Mouse (Mus musculus) monocyte, adult 2 months (primary cell): Measurements from ENCODE around the gene Stx4a.
"Not testable (repeated sequence)": the region's sequence is repeated elsewhere in the genome, so short reads cannot be mapped to it uniquely, and the experiment has no call there.

Experiments
- DNase-seq, 2 experiments: peaks; one replicate each; pipeline ENCODE4 v3.0.0; 2022; ENCODE audit warnings: low spot score in 2 of 2, low read depth in 1 of 2

The Stx4a gene

DNA sequence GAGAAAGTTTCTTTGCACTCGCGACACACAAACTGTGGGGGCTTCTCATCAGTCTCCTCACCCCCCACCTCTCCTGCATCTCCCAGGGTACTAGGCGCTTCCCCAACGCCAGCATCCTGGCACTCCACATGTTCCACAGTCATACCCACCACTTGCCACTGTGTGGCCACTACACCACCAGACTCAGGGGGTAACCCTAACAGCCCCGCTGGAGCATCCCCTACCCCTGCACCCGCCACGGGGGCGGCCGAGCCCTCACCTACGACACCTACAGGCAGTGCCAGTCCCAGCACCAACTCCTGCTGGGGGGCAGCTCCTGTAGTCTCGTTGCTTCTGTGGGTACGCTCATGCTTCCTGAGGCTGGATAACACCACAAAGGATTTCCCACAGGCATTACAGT is 42.3 kb downstream of the Stx4a start:
- no peak for DNase-seq

DNA sequence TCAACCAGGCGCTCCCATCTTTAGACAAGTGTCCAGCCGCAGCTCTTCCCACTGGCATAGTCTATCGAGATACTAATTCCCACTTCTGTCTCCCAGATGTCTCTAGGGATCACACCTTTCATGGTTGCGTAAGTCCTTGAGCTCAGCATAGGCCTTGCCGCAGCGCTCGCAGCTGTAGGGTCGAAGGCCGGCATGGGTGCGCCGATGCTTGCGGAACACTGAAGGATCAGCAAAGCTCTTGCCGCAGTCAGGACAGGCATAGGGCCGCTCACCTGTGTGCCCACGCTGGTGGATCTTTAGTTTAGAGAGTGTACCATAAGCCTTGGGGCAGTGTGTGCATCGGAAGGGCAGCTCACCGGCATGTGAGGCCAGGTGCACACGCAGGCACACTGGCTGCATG is 43.5 kb downstream of the Stx4a start:
- no peak for DNase-seq

DNA sequence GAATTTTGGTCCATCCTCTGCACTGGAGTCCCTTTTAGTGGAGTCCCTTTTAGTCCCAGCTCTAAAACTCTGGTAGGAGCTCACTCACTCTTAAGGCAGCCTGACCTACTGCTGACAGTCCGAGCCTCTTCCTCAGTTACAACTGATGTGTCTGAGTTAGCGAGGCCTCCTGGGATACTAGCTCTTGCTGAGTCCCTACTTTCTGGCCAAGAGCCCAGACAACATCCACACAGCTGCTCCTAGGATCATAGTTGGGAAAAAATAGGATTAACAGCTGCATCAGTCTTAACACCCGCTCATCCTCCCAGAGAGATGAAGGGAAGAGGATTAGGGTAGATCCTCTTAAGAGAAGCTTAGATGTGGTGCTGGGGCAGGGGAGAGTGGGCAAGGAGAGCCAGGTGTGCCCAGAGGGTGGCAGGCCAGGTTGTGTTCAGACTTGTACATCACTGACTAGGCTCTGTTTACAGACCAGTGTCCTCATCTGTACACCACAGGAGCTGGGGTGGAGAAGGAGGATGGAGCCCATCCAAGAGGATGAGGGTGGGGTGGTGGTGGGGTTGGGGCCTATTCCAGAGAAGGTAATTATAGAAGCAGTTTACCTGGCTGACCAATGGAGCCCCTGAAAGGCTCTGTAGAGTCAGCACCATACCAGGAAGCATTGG is 45.2 kb downstream of the Stx4a start:
- no peak for DNase-seq

DNA sequence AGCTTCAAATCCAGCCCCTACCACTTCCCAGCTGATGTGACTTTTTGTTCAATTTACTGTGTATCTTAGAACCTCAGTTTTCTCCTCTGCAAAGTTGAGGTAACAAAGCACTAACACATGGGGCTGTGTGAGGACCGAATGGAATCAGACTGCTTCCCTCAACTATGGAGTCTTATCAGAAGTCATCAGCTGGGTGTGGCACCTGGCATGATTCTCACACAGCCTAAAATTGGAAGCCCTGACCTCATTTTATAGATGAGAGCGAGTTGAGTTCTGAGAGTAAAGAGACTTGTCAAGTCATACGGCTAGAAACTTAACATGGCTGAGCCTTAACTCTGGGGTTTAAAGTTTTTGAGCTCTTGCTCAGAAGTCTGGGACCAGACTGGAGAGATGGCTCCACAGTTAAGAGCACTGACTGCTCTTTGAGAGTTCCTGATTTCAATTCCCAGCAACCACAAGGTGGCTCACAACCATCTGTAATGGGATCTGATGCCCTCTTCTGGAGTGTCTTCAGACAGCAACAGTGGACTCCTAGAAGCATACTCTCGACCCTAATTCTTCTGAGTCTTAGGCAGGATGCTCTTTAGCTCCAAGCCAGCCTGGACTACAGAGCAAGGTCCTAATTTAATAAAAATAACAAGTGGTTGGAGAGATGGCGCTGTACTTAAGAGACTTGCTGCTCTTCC is 46.2 kb downstream of the Stx4a start:
- DNase-seq: no peak

DNA sequence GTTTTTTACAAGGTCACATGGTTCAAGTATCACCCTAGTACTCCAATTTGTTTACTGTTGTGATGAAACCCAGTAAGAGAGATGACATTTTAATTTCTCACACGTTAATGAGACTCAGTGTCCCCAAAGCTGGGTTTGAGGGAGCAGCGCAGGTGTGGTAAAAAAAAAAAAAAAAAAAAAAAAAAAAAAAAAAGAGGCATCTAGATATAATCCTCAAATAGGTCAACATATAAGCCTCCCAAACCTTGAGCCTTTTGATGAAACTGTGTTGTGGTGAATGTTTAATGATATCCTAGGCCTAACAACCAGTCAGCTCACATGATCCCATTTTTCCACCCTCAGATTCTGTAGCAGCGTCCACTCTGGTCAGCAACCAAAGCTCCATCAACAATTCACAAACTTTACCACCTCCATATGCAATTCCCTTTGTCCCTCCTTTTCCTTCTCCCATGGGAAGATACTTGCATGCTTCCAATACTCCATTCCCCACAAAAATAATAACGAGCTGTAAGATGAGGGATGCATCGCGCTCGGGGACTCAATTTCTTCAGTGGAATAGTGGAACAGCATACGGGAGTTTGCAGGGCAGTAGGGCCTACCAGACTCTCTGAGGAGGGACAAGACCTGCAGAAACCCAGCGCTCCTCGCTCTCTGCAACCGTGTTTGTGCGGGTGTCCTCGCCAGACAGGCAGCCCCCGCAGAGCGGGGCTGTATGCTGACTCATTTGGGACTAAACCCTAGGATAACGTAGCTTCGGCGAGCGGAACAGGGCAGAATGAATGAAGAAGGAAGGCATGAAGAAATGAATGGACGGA is 50.9 kb downstream of the Stx4a start:
- no peak for DNase-seq

DNA sequence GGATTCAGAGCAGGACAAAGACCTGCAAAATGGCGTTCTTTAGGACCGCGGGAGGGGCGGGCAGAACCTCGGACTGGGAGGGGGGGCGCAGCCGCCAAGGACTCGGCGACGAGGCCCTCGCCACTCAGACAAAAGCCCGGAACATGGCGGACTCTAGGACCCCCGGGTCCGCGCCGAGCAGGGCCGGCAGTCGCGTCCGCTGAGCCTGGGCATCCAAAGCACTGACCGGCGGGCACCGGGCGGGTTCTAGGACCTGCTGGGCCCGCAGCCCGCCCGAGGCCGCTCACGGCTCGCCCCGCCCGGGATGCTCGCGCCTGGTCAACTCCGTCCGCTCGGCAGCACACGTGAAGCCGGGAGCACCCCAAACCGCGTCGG is 51.5 kb downstream of the Stx4a start:
- peak; percentile 66 to 79 for DNase-seq

DNA sequence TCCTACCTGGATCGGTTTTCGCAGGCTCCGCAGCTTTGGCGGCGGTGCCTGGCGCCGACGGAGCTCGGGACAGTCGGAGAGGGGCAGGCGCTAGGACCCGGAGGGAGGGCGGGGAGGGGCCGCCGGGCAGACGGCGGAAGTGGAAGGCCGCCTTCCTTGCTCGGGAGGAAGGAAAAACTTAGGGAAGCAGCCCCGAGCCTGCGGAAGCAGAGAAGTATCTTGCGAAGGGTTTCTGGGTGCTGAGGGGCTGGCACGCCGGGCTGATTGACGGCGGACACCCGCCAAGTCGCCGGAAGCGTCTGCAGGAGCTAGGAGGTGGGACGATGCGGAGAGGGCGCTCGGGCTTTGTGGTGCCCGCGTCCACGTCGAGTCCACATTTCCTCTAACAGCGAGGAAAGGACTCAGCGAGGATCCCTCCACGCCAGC is 52.0 kb downstream of the Stx4a start, which contains the start of gene Zfp646:
Gene Zfp646, plus strand, starts transcription at position 181 of the 426 bp plus-strand sequence.
- DNase-seq: peak; percentile 56 to 58

DNA sequence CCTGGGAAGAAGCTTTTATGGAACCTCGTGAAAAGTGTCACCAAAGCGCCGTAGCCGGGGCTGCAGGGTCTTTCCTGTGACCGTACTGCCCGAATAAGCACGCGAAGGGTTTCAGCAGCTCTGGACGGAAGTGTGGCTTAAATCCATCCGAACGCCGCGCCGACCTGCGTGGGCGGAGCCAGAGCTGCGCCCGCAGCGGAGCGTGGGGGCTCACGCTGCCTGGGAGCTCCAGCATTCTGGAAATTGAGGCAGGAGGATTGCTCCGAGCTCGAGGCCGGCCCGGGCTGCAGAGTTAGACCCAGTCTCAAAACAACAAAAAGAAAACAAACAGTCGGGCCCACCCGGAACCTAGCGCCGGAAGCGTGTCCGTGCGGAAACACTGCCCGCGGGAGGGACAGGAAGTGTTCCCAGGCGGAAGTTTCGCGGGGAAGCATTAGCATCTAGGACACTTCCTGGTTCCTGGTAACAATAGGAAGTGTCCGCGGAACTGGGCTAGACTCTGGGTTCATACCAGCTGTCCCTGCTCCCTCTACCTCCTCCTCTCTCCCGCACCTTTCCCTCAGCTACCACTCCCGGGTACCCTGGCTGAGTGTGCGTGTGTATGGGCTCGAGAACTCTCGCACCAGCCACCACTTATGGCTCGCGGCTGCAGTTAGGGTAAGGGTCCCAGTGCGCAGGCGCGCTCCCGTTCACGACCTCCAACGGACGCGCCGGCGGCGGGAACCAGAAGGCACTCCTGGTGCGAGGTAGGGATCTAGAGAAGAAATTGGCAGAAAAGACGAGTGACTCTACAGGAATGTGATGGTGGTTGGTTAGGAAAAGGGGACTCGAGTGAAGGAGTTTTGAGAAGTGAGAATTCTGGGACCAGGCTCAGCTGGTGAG is 52.6 kb downstream of the Stx4a start, which contains the start of gene Zfp668:
Gene Zfp668, minus strand, starts transcription at position 362 of the 882 bp plus-strand sequence.
- peak; percentile 68 to 82 for DNase-seq

DNA sequence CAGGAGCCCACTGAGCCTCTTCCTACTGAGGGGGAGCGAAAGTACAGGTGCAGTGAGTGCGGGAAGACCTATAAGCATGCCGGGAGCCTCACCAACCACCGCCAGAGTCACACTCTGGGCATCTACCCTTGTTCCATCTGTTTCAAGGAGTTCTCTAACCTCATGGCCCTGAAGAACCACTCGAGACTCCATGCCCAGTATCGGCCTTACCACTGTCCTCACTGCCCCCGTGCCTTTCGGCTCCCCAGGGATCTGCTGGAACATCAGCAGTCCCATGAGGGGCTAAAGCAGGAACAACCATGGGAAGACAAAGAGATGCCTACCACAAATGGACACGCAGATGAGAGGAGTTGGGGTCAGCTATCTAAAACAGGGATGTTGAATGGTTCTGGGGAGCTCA is 55.2 kb downstream of the Stx4a start:
- no peak for DNase-seq

DNA sequence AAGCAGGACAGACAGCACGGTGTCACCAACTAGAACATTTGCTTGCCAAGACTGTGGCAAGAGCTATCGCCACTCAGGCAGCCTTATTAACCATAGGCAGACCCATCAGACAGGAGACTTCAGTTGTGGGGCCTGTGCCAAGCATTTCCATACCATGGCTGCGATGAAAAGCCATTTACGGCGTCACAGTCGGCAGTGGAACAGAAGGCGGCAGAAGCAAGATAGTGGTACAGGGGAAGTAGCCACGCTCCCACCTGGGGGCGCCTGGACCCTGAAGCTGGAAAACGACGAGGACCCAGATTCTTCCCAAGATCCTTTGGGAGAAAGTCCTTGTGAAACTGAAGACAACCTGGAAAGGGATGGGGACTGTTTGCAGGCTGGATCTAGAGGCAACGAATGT is 56.3 kb downstream of the Stx4a start:
- no peak for DNase-seq

DNA sequence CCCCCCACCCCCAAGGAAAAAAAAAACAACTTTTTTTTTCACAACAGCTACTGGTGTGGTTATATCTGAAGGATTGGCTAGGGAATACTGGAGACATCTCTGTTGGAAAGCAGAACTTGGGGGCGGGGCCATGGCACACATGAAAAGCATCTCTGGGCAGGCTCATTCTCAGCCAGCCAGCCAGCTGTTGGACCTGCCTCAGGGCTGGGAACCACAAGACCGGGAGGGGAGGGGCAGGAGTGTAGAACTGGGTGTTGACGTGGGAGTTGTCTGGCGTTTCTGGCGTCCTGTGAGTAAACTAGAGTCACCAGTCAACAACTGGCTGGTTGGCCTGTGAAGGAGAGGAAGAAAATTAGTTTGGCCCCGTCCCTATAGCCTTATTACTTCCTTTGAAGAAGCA is 61.9 kb downstream of the Stx4a start:
- no peak for DNase-seq

DNA sequence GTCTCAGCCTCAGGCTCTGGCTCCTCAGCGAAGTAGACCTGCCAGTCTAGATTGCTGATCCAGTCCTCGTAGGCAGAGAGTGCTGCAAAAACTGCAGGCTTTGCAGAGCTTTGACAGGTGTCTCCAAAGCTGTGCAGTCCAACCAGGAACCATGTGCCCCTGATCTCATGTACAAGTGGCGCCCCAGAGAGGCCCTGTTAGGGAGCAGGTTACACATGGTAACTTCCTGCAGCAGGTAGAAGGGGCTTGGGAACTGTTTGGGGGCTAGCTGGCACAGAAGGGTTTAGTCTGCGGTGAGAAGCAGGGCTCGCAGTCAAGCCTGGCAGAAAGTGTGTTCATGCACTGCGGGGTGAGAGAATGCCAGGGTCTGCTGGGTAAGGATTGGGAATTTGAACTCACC is 62.5 kb downstream of the Stx4a start:
- DNase-seq: no peak

DNA sequence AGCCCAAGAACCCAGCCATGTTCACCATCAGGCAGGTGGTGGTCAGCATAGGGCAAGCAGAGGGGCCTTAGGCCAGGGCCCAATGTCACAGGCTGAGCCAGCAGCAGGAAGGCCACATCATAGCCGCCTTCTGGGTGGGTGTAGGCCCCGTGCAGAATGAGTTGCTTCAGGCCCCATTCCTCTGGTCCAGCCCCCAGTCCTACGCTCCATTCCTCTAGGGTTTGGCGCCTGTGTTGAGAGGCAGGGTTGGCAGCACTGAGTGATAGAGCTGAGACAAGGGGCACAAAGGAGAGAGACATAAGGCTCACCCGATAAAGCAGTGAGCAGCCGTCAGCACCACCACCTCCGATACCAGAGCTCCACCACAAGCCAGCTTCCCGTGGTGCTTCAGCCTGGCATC is 63.1 kb downstream of the Stx4a start:
- no peak for DNase-seq

DNA sequence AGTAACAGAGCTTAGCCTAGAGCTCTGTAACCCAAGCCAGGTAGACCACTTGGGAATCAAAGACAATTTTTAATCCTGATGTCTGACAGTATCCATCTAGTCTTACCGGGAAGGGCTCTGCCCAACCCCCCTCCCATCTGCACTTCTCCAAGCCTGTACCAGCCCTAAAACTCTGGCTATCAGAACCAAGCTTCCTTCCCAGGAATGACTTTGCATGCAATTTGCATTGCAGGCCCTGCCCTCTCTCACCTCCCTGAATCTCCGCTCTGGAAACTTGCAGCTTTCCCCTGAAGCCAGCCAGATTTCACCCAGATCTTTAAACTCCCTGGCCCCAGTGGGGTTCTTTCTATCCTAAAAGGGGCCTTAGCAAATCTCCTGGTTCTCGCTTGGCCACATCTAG is 63.7 kb downstream of the Stx4a start:
- DNase-seq: no peak

DNA sequence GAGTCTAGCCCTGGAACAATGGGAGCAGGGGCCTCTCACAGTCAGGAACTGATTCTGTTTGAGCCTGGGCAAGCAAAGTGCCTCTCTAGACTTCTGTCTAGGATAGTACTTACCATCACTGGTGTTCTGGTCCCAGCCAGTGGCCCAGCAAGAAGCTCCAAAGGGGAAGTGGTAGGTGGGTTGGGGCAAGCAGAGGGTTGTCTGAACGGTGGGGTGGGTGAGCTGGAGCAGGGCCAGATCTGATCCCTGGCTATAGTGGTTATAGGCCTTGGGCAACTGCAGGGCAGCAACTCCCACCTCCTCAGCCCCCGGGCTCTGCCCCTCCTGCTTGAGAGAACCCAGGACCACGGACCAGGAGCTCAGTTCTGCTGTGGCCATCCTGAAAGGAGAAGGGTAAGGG is 64.7 kb downstream of the Stx4a start:
- DNase-seq: no peak

DNA sequence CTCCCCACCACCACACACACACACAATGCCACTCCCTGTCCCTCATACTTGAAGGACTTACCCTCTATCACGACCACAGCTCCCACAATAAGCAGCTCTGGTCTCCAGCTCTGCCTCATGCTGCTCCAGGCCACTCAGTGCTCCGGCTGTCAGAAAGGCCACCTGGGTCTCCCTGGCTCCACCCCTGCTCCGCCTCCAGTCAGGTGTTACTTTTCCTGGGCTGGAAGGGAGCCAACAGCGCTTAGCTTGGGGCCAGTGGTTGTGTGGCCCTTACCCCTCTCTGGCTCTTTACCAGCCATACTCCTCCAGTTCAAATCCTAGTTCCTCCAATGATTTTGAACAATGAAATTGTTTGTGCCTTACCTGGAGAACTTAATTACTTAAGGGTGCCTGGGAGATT is 66.7 kb downstream of the Stx4a start, which contains the start of gene Prss53:
Gene Prss53, minus strand, starts transcription at position 173 of the 400 bp plus-strand sequence.
- DNase-seq: no peak

DNA sequence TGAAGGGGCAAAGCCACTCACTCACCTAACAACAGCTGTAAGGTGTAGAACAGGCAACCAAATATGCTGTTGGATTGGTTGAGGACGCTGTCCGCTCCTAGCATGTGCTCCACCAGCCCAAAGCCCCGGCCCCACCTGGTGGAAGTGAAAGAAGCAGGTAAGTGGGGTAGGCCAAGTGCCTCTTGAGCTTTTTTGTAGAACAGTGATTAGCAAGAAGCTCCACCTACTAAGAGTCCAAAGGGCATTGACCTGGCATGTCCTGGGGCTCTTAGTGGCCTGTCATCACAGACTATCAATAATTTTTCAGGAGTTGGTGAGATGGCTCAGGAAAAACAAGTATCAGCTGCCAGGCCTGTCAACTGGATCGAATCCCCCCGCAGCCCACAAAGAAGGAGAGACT is 70.4 kb downstream of the Stx4a start:
- DNase-seq: no peak

DNA sequence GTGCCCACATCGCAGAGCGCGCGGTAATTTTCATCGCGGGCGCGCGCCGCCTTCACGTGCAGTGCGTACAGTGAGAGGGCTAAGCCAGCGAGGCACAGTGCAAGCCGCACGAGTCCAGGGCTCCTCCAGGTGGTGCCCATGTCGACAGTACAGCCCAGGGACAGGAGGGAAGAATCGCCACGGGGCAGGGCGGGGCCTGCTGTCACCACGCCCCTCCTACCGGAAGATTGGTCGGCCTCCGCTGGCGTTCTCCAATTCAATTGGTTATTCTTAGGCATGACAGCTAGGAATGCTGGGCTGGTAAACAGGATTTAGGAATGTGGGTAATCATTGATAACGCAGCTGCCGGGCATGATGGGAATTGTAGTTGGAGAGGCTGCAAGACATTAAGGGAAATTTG is 71.3 kb downstream of the Stx4a start, which contains the start of the genes Gm21974 and Vkorc1:
Gene Gm21974, minus strand, starts transcription at position 13 of the 400 bp plus-strand sequence.
Gene Vkorc1, minus strand, starts transcription at position 176 of the 400 bp plus-strand sequence.
- peak; percentile 75 to 82 for DNase-seq

DNA sequence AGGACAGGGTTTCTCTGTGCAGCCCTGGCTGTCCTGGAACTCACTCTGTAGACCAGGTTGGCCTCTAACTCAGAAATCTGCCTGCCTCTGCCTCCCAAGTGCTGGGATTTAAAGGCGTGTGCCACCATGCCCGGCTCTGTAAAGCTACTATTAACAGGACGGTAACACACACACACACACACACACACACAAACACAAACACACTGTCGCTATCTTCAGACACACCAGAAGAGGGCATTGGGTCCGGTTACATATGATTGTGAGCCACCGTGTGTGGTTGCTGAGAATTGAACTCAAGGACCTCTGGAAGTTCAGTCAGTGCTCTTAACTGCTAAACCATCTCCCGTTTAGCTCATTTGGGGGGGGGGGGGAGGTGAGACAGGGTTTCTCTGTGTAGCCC is 71.8 kb downstream of the Stx4a start:
- DNase-seq: not testable (repeated sequence)

DNA sequence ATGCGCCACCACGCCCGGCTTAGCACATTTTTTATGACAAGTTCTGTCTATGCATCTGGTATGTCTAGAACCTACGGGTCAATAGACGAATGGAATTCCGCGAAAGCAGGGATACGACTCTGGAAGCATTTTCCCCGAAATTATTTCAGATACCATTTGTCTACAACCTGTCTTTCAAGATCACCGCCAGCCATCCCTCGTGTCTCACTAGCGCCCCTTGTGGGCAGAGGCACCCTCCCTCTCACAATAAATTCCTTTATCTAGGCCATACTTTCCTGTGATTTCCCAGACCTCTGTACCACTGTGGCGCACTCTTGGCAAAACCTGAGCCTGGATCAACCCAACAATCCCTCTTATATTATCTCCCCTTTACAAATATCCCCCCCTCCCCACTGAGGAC is 72.3 kb downstream of the Stx4a start:
- DNase-seq: peak in 1 of 2 experiments; percentile 55

DNA sequence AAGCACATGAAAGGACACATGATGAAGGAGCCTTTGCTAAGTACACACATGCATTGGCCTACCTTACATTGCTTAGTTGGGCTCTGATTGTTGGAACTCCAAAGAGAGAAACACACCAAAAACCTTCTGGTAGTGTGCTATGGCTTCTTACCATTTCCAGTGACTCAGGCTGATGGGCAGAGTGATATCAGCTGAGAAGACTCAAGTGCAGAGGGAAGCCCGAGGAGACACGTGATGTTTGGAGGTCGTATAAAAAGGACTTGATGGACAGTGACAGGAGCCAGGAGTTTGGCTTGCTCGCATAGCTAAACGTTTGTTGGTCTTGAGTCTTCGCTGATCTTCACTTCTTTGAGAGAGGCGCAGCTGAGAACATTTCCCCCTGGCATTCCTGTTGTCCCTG is 73.4 kb downstream of the Stx4a start:
- no peak for DNase-seq
